Mouse (Mus musculus): ENCODE data around the gene Mbtps1.

GRCm38 (mm10) chr8:119461356-119461755 lies 97.2 kb downstream of the Mbtps1 start:
- TF ChIP-seq TAL1 (conservative IDR thresholded peaks at IDR 0.05; ENCODE audit: low read depth, low read length), result no peak
- no peak for TF ChIP-seq CTCF (IDR thresholded peaks at IDR 0.05; ENCODE audit: low read depth, low read length)
- no peak for TF ChIP-seq GATA1 (IDR thresholded peaks at IDR 0.05; ENCODE audit: borderline replicate concordance, low read length)
